Mouse (Mus musculus) kidney, adult 2 months (tissue): Measurements from ENCODE around the gene Gm6763. TPM values are rescaled to one million over a fixed set of nuclear protein-coding genes. Genes with fewer than 3 reads are reported as not detected.

Experiments
- polyA plus RNA-seq: library from polyadenylated mRNA; depleted of rRNA; stranded (reverse); fragments of >200 nt; gene quantifications from 2 replicates; pipeline ENCODE4 v1.2.3, GENCODE M21; 2012; rRNA removed

Gm6763 gene
- polyA plus RNA-seq, 1 experiment = not detected

Other genes with a start within 250 kb of the Gm6763 start
- not detected in 2 replicates for gene Gm21293, start 8.5 kb upstream of the Gm6763 start, polyA plus RNA-seq
- not detected in 2 replicates for gene Gm8764, start 8.5 kb downstream of the Gm6763 start, polyA plus RNA-seq
- not detected in 2 replicates for gene Gm21304, start 17.0 kb downstream of the Gm6763 start, polyA plus RNA-seq
- gene Gm21312, start 25.5 kb downstream of the Gm6763 start, polyA plus RNA-seq = not detected in 2 replicates
- gene Gm20765, start 34.0 kb downstream of the Gm6763 start, polyA plus RNA-seq = not detected in 2 replicates
- not detected in 2 replicates for gene Gm4340, start 42.5 kb downstream of the Gm6763 start, polyA plus RNA-seq